Mouse (Mus musculus) forebrain, embryonic 14.5 days (tissue): ENCODE results near the gene Sgf29. TPM values are rescaled to one million over a fixed set of nuclear protein-coding genes. Genes with fewer than 3 reads are reported as not detected.
A peak's percentile ranks its signal among the peaks of the same experiment; 100 is the strongest.

ENCODE experiments used
- ATAC-seq: fragments of 200-750 bp; cut with Nextera tagmentation; 2 replicates; pipeline ENCODE4 v1.8.0; 2017; ENCODE audit warnings: mild to moderate bottlenecking, moderate library complexity
- DNase-seq: peaks from one replicate; pipeline ENCODE4 v3.0.0-alpha.2; 2015; ENCODE audit warnings: low spot score
- H3K27ac ChIP-seq: fragments of 300-500 bp; sonication (generic); 2 replicates; pipeline ENCODE4 v1.5.1; 2014; ENCODE audit warnings: low read depth, mild to moderate bottlenecking, control low read depth, low read length, moderate library complexity
- H3K27me3 ChIP-seq: fragments of 300-500 bp; sonication (generic); replicated peaks from 2 replicates; pipeline ENCODE4 v1.6.1; 2014; ENCODE audit warnings: low read length, control low read depth, mixed read lengths; ENCODE audit not compliant: control insufficient read depth, insufficient read depth
- H3K36me3 ChIP-seq: fragments of 300-500 bp; sonication (generic); 2 replicates; pipeline ENCODE4 v1.6.1; 2014; ENCODE audit warnings: low read length, control low read depth; ENCODE audit not compliant: control insufficient read depth, insufficient read depth
- H3K4me1 ChIP-seq: fragments of 300-500 bp; sonication (generic); 2 replicates; pipeline ENCODE4 v1.6.1; 2014; ENCODE audit warnings: antibody characterized with exemption, low read length, control low read depth; ENCODE audit not compliant: control insufficient read depth, insufficient read depth
- H3K4me2 ChIP-seq: fragments of 300-500 bp; sonication (generic); 2 replicates; pipeline ENCODE4 v1.6.1; 2014; ENCODE audit warnings: mild to moderate bottlenecking, control low read depth, low read length
- H3K4me3 ChIP-seq: fragments of 300-500 bp; sonication (generic); 2 replicates; pipeline ENCODE4 v1.5.1; 2014; ENCODE audit warnings: low read depth, low read length, control low read depth
- H3K9ac ChIP-seq: fragments of 300-500 bp; sonication (generic); 2 replicates; pipeline ENCODE4 v1.6.1; 2014; ENCODE audit warnings: mild to moderate bottlenecking, low read length, control low read depth, moderate library complexity
- H3K9me3 ChIP-seq: fragments of 300-500 bp; sonication (generic); replicated peaks from 2 replicates; pipeline ENCODE4 v1.6.1; 2016; ENCODE audit warnings: low read length, control low read depth, mixed read lengths; ENCODE audit not compliant: control insufficient read depth
- WGBS: fragments of 180-500 bp; shearing (Covaris S2); extraction: QIAGEN DNeasy Blood & Tissue Kit; methylation state at CpG from one replicate; pipeline ENCODE4 v1.1.7; 2014; 5-methylcytosine and 5-hydroxymethylcytosine counted together
- polyA plus RNA-seq: library from polyadenylated mRNA; unstranded; fragments of >200 nt; fragmentation: Nextera tagmentation; extraction: Ambion mirVana; gene quantifications from 2 replicates; pipeline ENCODE4 v1.2.1, GENCODE M21; 2014

Gene Sgf29
- polyA plus RNA-seq, 1 experiment from 2014 or later = 66.1 TPM

DNA sequence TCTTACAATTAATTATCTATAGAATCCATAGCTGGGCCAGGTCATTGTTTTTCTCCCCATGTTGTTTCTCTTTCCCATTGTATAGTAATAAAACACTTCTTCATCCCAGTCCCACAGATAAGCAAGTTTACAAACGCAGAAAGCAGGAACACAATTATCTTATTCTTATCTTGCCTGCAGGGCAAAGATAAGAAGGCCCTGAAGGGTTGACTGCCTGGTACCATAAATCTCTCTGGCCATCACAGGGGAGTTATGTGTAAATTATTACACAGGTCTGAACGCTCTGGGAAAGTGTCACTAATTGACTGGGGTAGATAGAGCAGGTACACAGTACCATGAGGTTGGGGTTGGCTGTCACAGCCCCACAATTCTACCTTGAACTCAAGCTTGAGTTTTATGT lies 1.7 kb downstream of the Sgf29 start:
- no peak overlapping the region for H3K9ac ChIP-seq
- no peaks in the 10 kb centered on the region for H3K27me3 ChIP-seq
- WGBS = 98% methylated on average over 2 of the region's 2 CpGs

GRCm38 (mm10) chr7:126653991-126654390 lies 4.9 kb downstream of the Sgf29 start:
- no peak overlapping the region for H3K4me3 ChIP-seq
- no peak overlapping the region for H3K9ac ChIP-seq
- ATAC-seq (no peak), DNase-seq (no peak)
- H3K27me3 ChIP-seq = no peaks in the 10 kb centered on the region
- no peaks in the 10 kb centered on the region for H3K9me3 ChIP-seq
- H3K4me1 ChIP-seq = peaks cover 8% of the 10 kb centered on the region; the same call in 1 of the 2 replicates
- H3K27ac ChIP-seq = no peak overlapping the region
- WGBS = 86% methylated on average over 2 of the region's 2 CpGs
- no peaks in the 10 kb centered on the region for H3K36me3 ChIP-seq
- H3K4me2 ChIP-seq = no peak overlapping the region

More for the DNA sequence above, 1.7 kb downstream of the Sgf29 start:
- H3K4me3 ChIP-seq = no peak overlapping the region
- H3K9me3 ChIP-seq = no peaks in the 10 kb centered on the region
- no peak overlapping the region for H3K27ac ChIP-seq
- no peaks in the 10 kb centered on the region for H3K36me3 ChIP-seq
- H3K4me1 ChIP-seq = peaks cover 8% of the 10 kb centered on the region; the same call in 1 of the 2 replicates
- DNase-seq (no peak), ATAC-seq (no peak)
- no peak overlapping the region for H3K4me2 ChIP-seq

- ATAC-seq (no peak), DNase-seq (no peak)
- 95% methylated on average over 3 of the region's 3 CpGs for WGBS
- Histone ChIP-seq H3K9ac (no peak overlapping the region), H3K4me3 (no peak overlapping the region), H3K4me2 (no peak overlapping the region), H3K27ac (no peak overlapping the region), H3K27me3 (no peaks in the 10 kb centered on the region), H3K36me3 (no peaks in the 10 kb centered on the region), H3K4me1 (no peaks in the 10 kb centered on the region), H3K9me3 (no peaks in the 10 kb centered on the region)
These were observed 6.6 kb downstream of the Sgf29 start for GRCm38 (mm10) chr7:126655695-126656094.

GRCm38 (mm10) chr7:126657522-126657921 lies 8.4 kb downstream of the Sgf29 start:
- 97% methylated on average over 1 of the region's 1 CpGs for WGBS
- Histone ChIP-seq H3K4me2 (no peak overlapping the region), H3K4me3 (no peak overlapping the region), H3K9ac (no peak overlapping the region), H3K27ac (no peak overlapping the region), H3K27me3 (no peaks in the 10 kb centered on the region), H3K4me1 (no peaks in the 10 kb centered on the region), H3K36me3 (peaks cover 8% of the 10 kb centered on the region), H3K9me3 (no peaks in the 10 kb centered on the region)
- ATAC-seq (no peak), DNase-seq (no peak)

DNA sequence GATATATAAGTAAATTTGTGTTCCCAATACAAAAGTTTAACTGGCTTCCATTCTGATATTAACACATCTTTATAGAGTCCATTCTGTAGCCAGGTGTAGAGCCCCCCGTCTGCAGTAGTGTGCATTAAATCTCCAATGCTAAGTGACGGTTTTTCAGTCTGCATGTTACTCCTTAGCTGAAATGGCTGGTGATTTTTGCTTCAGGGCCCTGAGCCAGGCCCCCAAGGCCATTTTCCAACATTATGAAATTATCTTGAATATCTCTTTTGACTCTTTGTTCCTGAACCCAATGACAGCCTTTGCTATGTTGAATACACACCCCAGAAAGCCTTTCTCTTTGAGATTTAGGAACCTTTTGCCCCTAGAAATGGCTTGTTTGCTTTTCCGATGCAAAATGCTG lies 10.7 kb downstream of the Sgf29 start:
- Histone ChIP-seq H3K27me3 (no peaks in the 10 kb centered on the region), H3K4me3 (no peak overlapping the region), H3K4me2 (no peak overlapping the region), H3K9ac (no peak overlapping the region), H3K27ac (no peak overlapping the region), H3K9me3 (no peaks in the 10 kb centered on the region), H3K4me1 (no peaks in the 10 kb centered on the region), H3K36me3 (peaks cover 24% of the 10 kb centered on the region)
- no peak for DNase-seq
- no peak for ATAC-seq
- 86% methylated on average over 3 of the region's 3 CpGs for WGBS

GRCm38 (mm10) chr7:126663646-126664045 lies 14.5 kb downstream of the Sgf29 start:
- ATAC-seq (no peak), DNase-seq (no peak)
- Histone ChIP-seq H3K27me3 (no peaks in the 10 kb centered on the region), H3K36me3 (peaks cover 44% of the 10 kb centered on the region), H3K4me1 (no peaks in the 10 kb centered on the region), H3K9me3 (no peaks in the 10 kb centered on the region), H3K9ac (no peak overlapping the region), H3K27ac (no peak overlapping the region), H3K4me3 (no peak overlapping the region), H3K4me2 (no peak overlapping the region)
- WGBS = 88% methylated on average over 8 of the region's 8 CpGs

DNA sequence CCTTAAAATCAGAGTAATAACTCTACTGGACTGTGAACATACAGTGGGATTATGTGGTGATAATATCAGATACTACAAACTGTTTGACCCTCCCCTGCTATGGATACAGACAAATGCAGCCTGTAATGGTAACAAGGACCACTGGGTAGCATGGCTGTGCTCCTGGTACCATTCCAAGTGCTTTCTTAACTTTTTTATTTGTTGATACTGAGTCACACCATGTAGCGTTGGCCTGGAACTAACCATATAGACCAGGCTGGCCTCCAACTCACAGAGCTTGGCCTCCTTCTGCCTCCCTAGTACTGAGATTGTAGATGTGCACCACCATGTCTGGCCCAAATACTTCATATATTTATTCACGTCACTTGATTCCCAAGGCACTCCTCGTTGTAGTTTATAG lies 16.2 kb downstream of the Sgf29 start:
- no peak overlapping the region for H3K4me3 ChIP-seq
- H3K9me3 ChIP-seq = no peaks in the 10 kb centered on the region
- DNase-seq = no peak
- H3K9ac ChIP-seq = no peak overlapping the region
- no peaks in the 10 kb centered on the region for H3K27me3 ChIP-seq
- no peak overlapping the region for H3K4me2 ChIP-seq
- H3K27ac ChIP-seq = no peak overlapping the region
- ATAC-seq = no peak
- WGBS = 93% methylated on average over 3 of the region's 3 CpGs
- peaks cover 44% of the 10 kb centered on the region for H3K36me3 ChIP-seq
- H3K4me1 ChIP-seq = no peaks in the 10 kb centered on the region

DNA sequence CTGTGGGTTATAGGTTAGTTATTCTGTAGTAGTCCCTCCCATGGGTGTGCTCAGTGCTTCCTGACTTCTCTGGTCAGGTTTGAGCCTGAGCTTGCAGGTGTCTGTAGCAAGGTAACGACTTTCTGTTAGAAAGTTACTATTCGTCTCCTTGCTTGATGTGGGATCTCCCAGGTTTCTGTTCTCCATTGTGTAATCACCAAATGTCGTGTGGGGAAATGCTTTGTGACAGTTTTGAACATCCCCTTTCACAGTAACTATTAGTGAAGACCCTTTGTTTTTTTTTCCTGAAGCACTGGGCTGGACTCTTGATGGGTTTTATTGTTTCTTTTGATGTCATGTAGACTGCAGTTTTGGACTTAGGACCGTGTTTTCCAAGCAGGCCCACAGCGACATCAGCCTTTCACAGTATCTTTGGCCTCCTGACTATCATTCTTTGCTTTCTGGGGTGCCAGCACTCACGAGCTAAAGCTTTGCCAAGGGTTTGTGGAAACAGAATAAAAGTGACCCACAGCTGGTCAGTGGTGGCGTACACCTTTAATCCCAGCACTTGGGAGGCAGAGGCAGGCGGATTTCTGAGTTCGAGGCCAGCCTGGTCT lies 18.5 kb downstream of the Sgf29 start:
- Histone ChIP-seq H3K27ac (no peak overlapping the region), H3K9ac (no peak overlapping the region), H3K27me3 (no peaks in the 10 kb centered on the region), H3K9me3 (no peaks in the 10 kb centered on the region), H3K36me3 (peaks cover 53% of the 10 kb centered on the region), H3K4me2 (no peak overlapping the region), H3K4me3 (no peak overlapping the region), H3K4me1 (no peaks in the 10 kb centered on the region)
- DNase-seq (no peak), ATAC-seq (no peak)
- 88% methylated on average over 9 of the region's 9 CpGs for WGBS

- H3K4me1 ChIP-seq = no peaks in the 10 kb centered on the region
- 86% methylated on average over 5 of the region's 5 CpGs for WGBS
- no peak overlapping the region for H3K27ac ChIP-seq
- H3K4me2 ChIP-seq = no peak overlapping the region
- no peak for ATAC-seq
- peaks cover 54% of the 10 kb centered on the region for H3K36me3 ChIP-seq
- no peaks in the 10 kb centered on the region for H3K9me3 ChIP-seq
- peak; percentile 17 for DNase-seq
- H3K9ac ChIP-seq = no peak overlapping the region
- no peaks in the 10 kb centered on the region for H3K27me3 ChIP-seq
- H3K4me3 ChIP-seq = no peak overlapping the region
These were observed 19.3 kb downstream of the Sgf29 start for GRCm38 (mm10) chr7:126668452-126668851.
